Mouse (Mus musculus) spleen, postnatal 36 days (tissue): ENCODE measurements around the gene Cenpm.

Experiments used
- DNase-seq, 2 experiments: peaks; one replicate each; pipeline ENCODE4 v3.0.0; 2022; ENCODE audit warnings: low spot score in 2 of 2, mixed read lengths in 1 of 2

The Cenpm gene

DNA sequence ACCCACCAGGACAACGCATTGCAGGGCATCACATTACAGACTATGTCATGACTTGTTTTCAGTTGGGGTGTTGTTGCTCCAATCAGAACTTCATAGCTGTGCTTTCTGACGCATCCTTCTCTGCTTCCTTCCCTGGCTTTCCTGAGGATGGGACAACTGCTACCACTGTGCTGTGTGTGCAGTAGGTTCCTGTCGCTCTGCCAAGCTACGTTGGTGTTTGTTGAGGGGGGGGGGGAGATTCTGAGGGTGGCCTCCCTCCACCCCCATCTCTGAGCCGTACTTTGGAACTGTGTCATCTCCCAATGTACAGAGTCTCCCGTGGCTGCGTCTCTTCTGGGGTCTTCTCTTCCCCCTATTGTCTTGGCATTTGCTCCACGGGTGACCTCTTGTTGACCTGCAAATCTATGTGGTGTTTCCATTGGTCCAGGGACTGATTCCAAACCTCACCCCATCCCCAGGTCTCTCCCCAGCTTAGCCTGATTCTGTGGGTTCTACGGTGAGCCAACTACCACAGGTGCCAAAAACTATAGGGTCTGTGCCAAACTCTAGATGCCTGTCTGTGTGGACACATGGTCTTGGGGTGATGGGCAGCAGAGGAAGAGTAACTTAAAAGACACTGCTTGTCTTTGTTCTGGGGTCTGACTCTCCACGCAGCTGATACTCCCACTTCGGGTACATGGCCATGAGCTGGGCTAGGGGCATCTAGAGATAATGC lies 29.1 kb downstream of the Cenpm start:
- DNase-seq = no peak

GRCm38 (mm10) chr15:82213222-82213621 lies 31.3 kb downstream of the Cenpm start:
- DNase-seq = no peak

GRCm38 (mm10) chr15:82212752-82213063 lies 31.8 kb downstream of the Cenpm start, which contains the start of gene Shisa8:
Gene Shisa8, minus strand, starts transcription at chr15:82212815.
- DNase-seq = no peak

- DNase-seq = peak in 1 of 2 experiments; percentile 52
Measured at GRCm38 (mm10) chr15:82211911-82212751, 32.4 kb downstream of the Cenpm start.

- no peak for DNase-seq
Measured at GRCm38 (mm10) chr15:82211281-82211680, 33.3 kb downstream of the Cenpm start.

- DNase-seq = no peak
Measured at GRCm38 (mm10) chr15:82210801-82211200, 33.7 kb downstream of the Cenpm start.

DNA sequence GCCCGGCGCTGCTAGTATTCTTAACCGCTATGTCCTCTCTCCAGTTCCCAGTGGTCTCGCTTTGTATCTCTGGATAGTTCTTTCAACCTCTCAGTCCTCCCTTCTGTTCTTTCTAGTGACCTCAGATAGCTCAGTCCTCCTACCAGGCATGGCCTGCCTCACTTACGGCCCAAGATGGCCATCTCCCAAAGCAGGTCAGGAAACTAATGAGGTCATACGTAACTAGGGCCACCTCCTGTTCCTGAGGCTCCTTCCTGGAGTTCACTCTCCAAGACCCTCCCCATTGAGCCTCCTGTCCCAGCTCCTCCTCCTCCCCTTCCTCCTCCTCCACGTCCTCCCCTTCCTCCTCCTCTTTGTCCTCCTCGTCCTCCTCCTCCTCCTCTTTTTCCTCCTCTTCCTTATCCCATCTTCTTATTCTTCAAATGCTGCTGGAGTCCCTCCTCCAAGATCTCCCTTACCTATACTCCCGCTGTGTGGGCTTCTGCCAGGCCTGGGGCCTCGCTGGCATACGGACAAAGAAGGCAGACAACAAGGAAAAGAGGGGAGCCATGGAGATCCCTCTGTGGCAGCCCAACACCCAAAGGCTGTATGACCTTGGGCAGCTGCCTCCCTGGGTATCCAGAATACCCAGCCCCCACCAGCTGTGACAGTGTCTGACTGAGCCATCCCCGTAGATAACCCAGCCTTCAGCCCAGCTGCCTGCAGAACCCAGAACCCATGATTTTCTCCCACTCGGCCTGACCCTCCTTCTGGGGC lies 35.1 kb downstream of the Cenpm start:
- no peak for DNase-seq

GRCm38 (mm10) chr15:82208307-82208706 lies 36.2 kb downstream of the Cenpm start:
- DNase-seq = no peak

GRCm38 (mm10) chr15:82207504-82208219 lies 36.9 kb downstream of the Cenpm start:
- DNase-seq = no peak

GRCm38 (mm10) chr15:82207105-82207459 lies 37.5 kb downstream of the Cenpm start:
- no peak for DNase-seq

DNA sequence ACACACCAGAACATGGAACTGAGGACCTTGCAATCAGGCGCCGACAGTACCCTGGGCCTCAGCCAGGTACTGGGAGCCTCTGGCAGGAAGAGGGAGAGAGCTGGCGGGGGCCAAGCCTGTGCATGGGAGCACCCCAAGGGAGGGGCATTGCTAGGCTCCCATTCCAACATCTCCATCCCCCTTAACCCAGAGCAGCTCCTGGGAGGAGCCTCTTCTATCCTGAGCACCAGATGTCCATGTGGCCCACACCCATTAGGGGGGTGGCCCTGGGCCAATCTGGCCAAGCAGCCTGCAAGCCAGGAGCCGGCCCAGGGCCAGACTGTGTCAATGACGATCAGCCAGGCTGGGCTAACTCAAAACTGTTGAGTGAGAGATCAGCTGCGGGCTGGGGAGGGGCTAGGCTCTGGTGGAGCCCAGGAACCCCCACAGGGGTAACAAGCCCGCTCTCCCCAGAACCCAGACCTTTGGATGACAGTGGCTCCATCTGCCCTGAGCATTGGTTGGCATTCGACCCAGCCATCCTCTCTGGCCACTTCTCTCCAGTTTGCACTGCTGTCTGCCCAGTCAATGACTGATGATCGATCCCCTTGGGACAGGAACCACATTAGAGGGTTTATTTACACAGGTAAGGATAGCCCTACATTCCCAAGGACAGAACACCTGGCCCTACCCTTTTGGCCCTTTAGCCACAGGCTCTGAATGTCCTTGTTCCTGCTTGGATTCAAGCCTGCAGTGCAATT lies 38.0 kb downstream of the Cenpm start:
- no peak for DNase-seq

- no peak for DNase-seq
Measured at GRCm38 (mm10) chr15:82204680-82205371, 39.7 kb downstream of the Cenpm start.

- DNase-seq = no peak
Measured at GRCm38 (mm10) chr15:82203611-82204351, 40.8 kb downstream of the Cenpm start.

DNA sequence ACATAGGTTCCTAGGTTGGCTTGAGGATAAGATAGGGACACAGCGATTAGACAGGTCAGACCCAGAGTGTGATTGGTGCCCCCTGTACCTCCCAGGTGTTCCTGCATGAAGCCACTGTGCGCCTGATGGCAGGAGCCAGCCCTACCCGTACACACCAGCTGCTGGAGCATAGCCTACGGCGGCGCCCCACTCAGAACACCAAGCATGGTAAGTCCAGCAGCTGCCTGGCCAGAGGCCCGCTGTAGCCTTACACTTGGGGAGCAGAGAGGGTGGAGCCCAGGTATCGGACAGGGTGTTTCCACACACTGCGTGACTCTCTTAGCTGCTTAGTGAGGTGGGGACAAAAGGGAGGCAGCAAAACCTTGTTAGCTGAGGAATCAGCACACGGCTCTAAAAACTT lies 41.5 kb downstream of the Cenpm start:
- no peak for DNase-seq

DNA sequence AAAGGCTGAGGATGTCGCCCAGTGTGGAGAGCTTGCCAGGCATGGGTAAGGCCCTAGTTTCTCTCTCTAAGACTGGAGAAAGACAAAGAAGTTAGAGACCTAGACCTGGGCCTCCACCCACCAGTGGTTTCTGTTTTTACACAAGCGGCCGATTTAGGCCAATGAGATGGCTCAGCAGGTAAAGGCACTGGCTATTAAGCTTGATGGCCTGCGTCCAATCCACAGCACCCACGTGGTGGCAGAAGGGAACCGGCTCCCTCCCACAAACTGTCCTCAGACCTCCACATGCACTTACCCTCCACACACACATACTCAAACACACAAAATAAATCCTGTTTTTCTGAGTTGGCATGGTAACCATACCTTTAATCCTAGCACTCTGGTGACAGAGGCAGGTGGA lies 42.5 kb downstream of the Cenpm start:
- no peak for DNase-seq

GRCm38 (mm10) chr15:82199546-82199945 lies 45.0 kb downstream of the Cenpm start:
- DNase-seq = no peak

- DNase-seq = no peak
Measured at GRCm38 (mm10) chr15:82198342-82198741, 46.2 kb downstream of the Cenpm start.

- DNase-seq = no peak
Measured at GRCm38 (mm10) chr15:82197937-82198336, 46.6 kb downstream of the Cenpm start.

DNA sequence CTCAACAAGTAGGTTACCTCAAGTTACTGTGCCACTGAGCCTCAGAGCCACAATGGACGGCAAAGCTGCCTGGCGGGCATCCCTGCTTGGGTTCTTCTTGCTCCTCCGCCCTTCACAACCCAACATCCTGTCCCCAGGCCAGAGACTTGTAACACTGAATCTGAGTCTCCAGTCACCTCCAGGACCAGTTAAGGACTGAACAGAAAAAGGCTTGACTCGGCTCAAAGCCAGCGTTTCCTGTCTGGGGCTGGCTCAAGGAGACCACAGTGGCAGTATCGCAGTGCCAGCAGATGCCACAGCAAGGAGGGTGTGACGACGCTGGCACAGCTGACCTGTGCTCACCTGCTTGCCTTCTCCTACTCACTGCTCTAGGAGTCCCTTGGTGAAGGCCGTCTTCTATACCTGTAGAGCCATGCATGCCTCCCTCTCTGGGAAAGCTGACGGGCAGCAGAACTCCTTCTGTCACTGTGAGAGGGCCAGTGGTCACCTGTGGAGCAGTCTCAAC lies 47.2 kb downstream of the Cenpm start:
- no peak for DNase-seq

DNA sequence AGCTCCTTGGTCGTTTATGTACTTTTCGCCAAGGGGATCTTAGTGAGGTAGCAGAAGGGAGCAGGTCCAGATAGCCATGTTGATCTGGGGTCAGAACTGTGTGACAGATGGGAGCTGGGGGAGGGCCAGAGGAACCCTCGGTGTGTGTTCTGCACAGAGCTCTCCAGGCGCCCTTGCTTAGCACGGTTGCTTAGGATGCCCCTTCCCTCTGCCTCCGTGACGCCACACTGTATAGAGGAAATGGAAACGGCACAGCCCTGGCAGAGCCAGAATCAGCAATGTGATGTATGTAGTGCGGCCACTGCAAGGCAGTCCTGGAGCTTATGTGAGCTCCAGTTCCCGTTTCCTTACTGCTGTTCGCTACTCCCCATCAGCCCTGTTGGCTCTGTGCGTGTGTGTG lies 48.2 kb downstream of the Cenpm start:
- no peak for DNase-seq
